9 mouse cellular contexts compared by ENCODE assay signal in genomic region chr5:113306750-113307477, GRCm38 (mm10). TPM values are rescaled to one million over a fixed set of nuclear protein-coding genes. Genes with fewer than 3 reads are reported as not detected.
DNase-seq lines count a peak whose midpoint lies in the region; ATAC-seq lines count a peak whose summit lies in the region.
"Had no signal": no experiment of that assay in that cellular context is flagged by ENCODE, and none has a peak within 500 bp of the region (broad histone marks: within the 10 kb centered on the region; RNA-seq: fewer than 3 reads in every experiment).

No protein-coding gene starts in this region.

- H3K36me3 ChIP-seq in heart, embryonic 10.5 days = no peaks in the 10 kb centered on the region
- no peaks in the 10 kb centered on the region for H3K36me3 ChIP-seq in heart, embryonic 16.5 days (ENCODE audit: control insufficient read depth, insufficient read depth)
- H3K36me3 ChIP-seq in lung, embryonic 15.5 days = no peaks in the 10 kb centered on the region

- no peak overlapping the region for H3K27ac ChIP-seq in heart, embryonic 10.5 days
- H3K27ac ChIP-seq in heart, embryonic 16.5 days (ENCODE audit: low read length) = no peak overlapping the region
- H3K27ac ChIP-seq in lung, embryonic 15.5 days = no peak overlapping the region

- peaks cover 24% of the 10 kb centered on the region for H3K4me1 ChIP-seq in heart, embryonic 10.5 days
- no peaks in the 10 kb centered on the region for H3K4me1 ChIP-seq in heart, embryonic 16.5 days (ENCODE audit: control insufficient read depth, insufficient read depth, low read length)
- H3K4me1 ChIP-seq in lung, embryonic 15.5 days = peaks cover 11% of the 10 kb centered on the region

- no peak for ATAC-seq in heart, embryonic 16.5 days (replicated peaks; ENCODE audit: extremely low read depth, insufficient read depth, low FRiP score)
- no peak for ATAC-seq in lung, embryonic 15.5 days (ENCODE audit: borderline replicate concordance, extremely low read depth, low FRiP score, low TSS enrichment)
- no peak for ATAC-seq in megakaryocyte-erythroid progenitor cell, adult 5-6 weeks (replicated peaks; ENCODE audit: low FRiP score, low TSS enrichment, poor library complexity, severe bottlenecking)

- H3K9me3 ChIP-seq in heart, embryonic 10.5 days = no peaks in the 10 kb centered on the region
- peaks cover under 1% of the 10 kb centered on the region; the same call in 1 of the 2 replicates for H3K9me3 ChIP-seq in heart, embryonic 16.5 days (replicated peaks; ENCODE audit: control insufficient read depth, low read length)
- no peaks in the 10 kb centered on the region for H3K9me3 ChIP-seq in lung, embryonic 15.5 days

- H3K4me3 ChIP-seq in heart, embryonic 10.5 days = peak overlapping the region; percentile 46
- H3K4me3 ChIP-seq in heart, embryonic 16.5 days (ENCODE audit: low read length) = no peak overlapping the region
- peak overlapping the region; percentile 13; the same call in 1 of the 2 replicates for H3K4me3 ChIP-seq in lung, embryonic 15.5 days

- 7% methylated on average over 25 of the region's 25 CpGs for WGBS in heart, embryonic 10.5 days
- 6% methylated on average over 25 of the region's 25 CpGs for WGBS in heart, embryonic 16.5 days
- WGBS in lung, embryonic 15.5 days = under 1% methylated on average over 25 of the region's 25 CpGs

- no peak overlapping the region for H3K9ac ChIP-seq in heart, embryonic 16.5 days (ENCODE audit: low read length)
- H3K9ac ChIP-seq in lung, embryonic 15.5 days = no peak overlapping the region

- DNase-seq in heart, embryonic 10.5 days (ENCODE audit: low spot score) = no peak
- no peak for DNase-seq in heart, adult 11 months
- DNase-seq in embryo, embryonic 10 days (ENCODE audit: low spot score) = peak; percentile 93
- peak; percentile 53 to 73 for DNase-seq in kidney, postnatal 36 days
- peak; percentile 73 for DNase-seq in right cerebral cortex, postnatal 14 days

- peak overlapping the region; percentile 25; the same call in 1 of the 2 replicates for H3K4me2 ChIP-seq in heart, embryonic 16.5 days (ENCODE audit: low read depth, low read length)
- peak overlapping the region; percentile 53 for H3K4me2 ChIP-seq in lung, embryonic 15.5 days

- H3K27me3 ChIP-seq in heart, embryonic 10.5 days (ENCODE audit: insufficient read depth, poor library complexity, severe bottlenecking) = peaks cover 70% of the 10 kb centered on the region
- H3K27me3 ChIP-seq in heart, embryonic 16.5 days (ENCODE audit: control insufficient read depth, insufficient read depth, low read length) = peaks cover 56% of the 10 kb centered on the region
- peaks cover 23% of the 10 kb centered on the region; the same call in 1 of the 2 replicates for H3K27me3 ChIP-seq in lung, embryonic 15.5 days

RNA-seq across cellular contexts. Expression of gene Sgsm1, which starts 3.7 kb away (rescaled TPM):
- 6.5 and 6.7 TPM in 2 replicates for polyA plus RNA-seq in heart, embryonic 10.5 days (2016; fragmentation: Nextera tagmentation; extraction: Ambion mirVana)
- polyA plus RNA-seq in heart, embryonic 16.5 days (2015; fragmentation: Nextera tagmentation; extraction: Ambion mirVana) = 0.67 and 1.0 TPM in 2 replicates
- polyA plus RNA-seq in lung, embryonic 15.5 days (2015; fragmentation: Nextera tagmentation; extraction: Ambion mirVana) = 4.8 and 5.4 TPM in 2 replicates
- total RNA-seq in megakaryocyte-erythroid progenitor cell, adult 5-6 weeks (2014; fragmentation: Nextera tagmentation) = 0.46 TPM in 1 of 2 replicates, not detected in the other
- total RNA-seq in megakaryocyte-erythroid progenitor cell, adult 5-6 weeks (2017) = 7.7 TPM in 1 of 2 replicates, not detected in the other

RNA-seq across cellular contexts. Expression of gene Aym1, which starts 50.2 kb away (rescaled TPM):
- polyA plus RNA-seq in heart, embryonic 10.5 days (2016; fragmentation: Nextera tagmentation; extraction: Ambion mirVana) = not detected in 2 replicates
- not detected in 2 replicates for polyA plus RNA-seq in heart, embryonic 16.5 days (2015; fragmentation: Nextera tagmentation; extraction: Ambion mirVana)
- not detected in 2 replicates for polyA plus RNA-seq in lung, embryonic 15.5 days (2015; fragmentation: Nextera tagmentation; extraction: Ambion mirVana)
- not detected in 2 replicates for total RNA-seq in megakaryocyte-erythroid progenitor cell, adult 5-6 weeks (2014; fragmentation: Nextera tagmentation)
- total RNA-seq in megakaryocyte-erythroid progenitor cell, adult 5-6 weeks (2017) = not detected in 2 replicates
- polyA plus RNA-seq: gonadal fat pad, adult 2 months had no signal

Comparison
In these comparisons a context has a peak if more than half of its experiments do, and no peak if none do; other contexts are left out.
1. DNase-seq: peak in embryo, embryonic 10 days (single experiment), kidney, postnatal 36 days (2 of 2) and right cerebral cortex, postnatal 14 days (single experiment); none in heart, embryonic 10.5 days (single experiment) and heart, adult 11 months (single experiment).